Mouse (Mus musculus): ENCODE results near the gene Cdk7.

Gene Cdk7

DNA sequence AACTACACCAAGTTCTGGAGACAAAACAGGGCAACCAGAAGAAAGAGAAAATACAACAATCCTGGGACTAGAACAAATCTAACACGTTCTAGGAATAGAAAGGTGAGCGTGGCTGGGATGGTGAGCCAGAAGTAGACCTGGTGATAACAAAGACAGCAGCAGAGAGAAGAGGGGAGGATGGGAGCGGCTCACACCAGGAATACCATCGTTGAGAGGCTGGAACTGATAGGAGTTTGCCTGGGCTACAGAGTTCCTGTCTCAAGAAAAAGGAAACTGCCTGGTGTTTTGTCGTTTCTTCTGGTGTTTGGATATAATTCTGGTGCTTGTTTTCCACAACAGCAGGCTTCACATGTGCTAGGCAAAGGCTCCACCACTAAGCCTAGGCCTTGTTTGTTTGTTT is 2.7 kb downstream of the Cdk7 start:
- DNase-seq (ENCODE audit: low read depth, low spot score), result no peak

DNA sequence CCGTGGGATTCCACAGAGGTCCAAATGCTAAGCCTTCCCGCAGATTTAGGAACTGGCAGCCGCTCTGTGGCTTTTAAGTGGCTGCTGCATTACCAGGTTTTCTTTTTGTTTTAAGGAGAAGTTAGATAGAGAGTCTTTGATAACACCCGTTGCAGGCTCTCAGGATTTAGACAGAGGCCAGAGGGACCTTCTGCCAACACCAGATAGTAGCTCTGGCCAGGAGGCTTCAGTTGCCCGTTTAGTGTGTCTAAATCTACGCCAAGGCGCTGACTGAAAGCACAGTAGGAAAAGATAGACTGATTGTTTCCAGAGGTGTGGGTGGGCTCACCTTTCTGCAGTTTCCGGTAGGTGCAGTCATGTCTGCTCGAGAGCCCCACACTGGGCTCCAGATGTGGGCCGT is 5.5 kb downstream of the Cdk7 start:
- no peak for DNase-seq (ENCODE audit: low read depth, low spot score)

DNA sequence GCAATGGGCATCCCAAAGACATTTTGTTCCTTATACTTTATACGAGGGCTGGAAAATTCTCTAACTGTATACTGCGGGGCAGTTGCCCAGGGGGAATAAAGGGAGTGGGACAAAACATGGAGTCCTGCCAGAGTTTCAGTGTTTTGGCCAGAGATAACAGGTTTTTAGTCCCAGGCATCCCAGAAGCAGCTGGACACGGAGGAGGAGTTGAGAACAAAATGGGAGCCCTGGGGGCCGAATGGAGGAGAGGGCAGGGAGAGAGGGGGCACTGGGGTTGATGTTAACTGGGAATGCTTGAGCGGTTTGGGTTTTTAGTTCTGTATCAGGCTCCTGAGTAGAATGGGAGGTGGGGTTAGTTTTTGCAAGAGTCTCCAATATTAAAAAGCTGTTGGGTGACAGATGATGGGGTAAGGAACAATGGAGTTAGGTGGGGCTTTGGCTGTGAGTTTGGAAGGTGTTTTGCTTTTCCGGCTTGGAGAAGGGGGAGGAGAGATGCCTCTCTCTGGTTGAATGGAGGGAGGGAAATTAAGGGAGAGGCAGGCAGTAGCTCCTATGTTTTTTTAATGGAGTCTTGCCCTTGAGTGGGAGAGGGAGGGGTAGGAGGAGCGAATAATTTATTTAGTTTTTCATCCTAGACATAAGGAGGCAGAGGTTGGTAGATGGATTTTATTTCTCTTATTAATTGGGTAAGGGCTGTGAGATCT is 6.5 kb downstream of the Cdk7 start:
- DNase-seq (ENCODE audit: low read depth, low spot score), result no peak

DNA sequence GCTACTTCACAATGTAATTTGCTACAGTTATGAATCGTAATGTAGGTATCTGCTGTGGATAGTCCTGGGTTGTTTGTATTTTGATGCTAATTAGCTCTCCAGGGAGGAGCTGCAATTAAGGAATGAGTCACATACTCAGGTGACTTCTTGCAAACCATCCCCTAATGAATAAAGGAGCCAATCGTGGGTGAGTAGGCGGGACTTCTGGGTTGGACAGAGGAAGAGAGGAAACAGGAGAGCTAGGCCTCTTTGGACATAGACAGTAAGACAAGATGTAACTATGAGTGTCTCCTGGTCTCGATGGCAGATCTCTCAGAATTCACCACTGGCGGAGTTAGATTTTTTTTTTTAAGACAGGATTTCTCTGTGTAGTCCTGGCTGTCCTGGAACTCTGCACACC is 9.1 kb downstream of the Cdk7 start:
- DNase-seq (ENCODE audit: low read depth, low spot score), result no peak

DNA sequence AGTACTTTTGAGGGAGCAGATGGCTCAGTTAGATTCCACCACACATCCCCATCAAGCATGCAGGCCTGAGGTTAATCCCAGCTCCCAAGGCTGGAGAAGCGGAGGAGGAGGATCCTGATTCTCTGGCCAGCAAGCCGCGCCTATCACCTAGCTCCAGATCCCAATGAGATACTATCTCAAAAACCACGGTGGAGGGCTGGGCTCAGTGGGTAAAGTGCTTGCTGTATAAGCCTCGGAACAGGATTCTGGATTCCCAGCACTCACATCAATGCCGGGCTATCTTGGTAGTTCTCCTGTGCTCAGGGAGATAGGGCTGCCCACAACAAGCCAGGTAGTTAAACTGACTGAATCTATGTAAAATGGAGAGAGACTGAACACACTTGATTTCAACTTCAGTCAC is 15.3 kb downstream of the Cdk7 start:
- DNase-seq (ENCODE audit: low read depth, low spot score), result no peak

DNA sequence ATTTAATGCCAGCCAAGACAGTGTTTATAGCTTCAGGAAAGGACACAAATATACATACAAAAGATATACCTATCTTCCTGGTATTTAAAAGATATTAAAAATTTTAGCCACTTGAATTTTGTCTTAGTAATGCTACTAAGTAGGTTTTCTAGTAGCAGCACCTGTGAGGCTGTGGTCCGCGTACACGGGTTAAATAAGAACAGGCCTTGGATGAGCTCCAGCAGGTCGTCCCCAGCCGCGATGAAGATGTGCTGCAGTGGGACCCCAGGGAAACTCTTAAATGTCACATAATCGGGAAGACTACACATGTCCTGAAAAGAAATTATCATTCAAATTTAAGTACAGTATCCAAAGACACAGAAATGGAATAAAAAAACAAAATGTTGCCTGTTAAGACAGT is 24.5 kb downstream of the Cdk7 start:
- DNase-seq (ENCODE audit: low read depth, low spot score), result no peak

DNA sequence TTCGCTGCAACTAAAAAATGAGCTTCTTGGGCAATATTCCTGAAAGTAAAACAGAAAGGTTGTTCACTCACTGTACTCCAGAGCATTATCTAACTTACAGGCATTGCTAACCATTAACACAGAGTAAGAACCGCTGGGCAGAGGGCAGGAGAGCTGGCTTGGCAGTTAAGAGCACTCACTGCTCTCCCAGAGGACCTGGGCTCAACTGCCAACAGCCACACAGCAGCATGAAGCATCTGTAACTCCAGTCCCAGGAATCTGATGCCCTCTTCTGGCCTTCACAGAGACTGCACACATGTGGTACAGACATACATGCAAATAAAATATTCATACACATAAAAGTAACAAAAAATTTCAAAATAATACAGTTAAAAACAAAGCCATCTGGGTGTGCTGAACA is 27.3 kb downstream of the Cdk7 start:
- DNase-seq (ENCODE audit: low read depth, low spot score), result no peak

DNA sequence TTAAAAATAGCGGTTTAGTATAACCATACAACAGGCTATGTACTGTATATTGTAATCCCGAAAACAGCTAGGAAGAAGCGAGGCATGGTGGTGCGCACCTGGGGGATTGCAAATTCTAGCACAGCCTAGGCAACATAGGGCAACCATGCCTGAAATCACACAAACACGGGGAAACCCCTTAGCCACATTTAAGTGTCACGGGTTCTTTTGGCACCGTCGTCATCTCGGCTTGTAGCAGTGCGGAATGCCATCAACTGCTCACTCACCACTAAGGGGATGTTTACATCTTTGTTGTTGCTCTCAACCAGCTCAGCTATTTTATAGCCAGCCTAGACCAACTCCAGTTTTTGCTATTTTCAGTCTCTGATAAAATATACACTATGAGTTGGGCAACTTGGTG is 31.9 kb downstream of the Cdk7 start:
- DNase-seq (ENCODE audit: low read depth, low spot score), result no peak

DNA sequence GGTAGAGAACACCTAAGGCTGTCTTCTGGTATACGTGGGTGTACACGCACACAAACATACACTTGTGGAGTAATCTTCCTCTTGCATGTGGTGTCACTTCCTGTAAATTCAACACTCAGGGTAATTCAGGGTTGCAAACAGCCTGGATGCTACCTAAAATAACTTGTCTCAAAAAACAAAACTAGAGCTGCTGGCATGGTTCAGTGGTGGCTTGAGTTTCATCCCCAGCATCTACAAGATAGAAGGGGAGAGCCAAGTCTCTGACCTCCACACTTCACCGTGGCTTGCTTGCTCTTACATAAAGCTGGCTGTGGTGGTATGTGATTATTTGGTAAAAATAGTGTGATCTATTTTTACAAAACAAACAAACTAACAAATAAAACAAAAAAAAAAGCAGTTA is 33.2 kb downstream of the Cdk7 start:
- DNase-seq (ENCODE audit: low read depth, low spot score), result no peak

DNA sequence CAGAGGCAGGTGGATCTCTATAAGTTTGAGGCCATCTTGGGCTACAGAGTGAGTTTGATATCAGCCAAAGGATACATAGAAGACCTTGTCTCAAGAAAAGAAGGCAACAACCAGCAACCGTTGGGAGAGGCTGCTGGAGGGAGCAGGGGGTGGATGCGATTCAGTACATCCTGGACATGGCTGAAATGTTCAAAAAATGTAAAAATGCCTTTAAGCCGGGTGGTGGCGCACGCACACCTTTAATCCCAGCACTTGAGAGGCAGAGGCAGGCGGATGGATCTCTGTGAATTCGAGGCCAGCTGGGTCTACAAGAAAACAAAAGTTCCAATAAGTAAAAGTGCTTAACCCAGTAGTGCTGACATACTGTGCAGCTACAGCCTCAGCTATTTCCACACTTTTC is 43.2 kb downstream of the Cdk7 start:
- DNase-seq (ENCODE audit: low read depth, low spot score), result no peak

DNA sequence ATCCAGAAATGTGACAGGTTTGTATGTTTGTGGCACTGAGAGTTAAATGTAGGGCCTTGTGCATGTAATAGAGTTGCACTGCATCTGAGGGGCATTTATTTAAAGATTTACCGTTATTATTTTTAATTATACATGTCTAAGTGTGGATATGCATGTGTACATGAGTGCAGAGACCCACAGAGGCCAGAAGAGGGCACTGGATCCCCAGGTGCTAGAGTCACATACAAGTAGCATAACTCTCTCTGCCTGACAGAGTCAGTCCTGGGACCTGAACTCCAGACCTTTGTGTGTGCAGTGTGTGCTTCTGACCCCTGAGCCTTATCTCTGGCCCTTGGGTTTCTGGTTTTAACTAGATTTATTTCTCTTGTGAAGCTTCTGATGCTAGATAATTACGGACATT is 46.4 kb downstream of the Cdk7 start:
- no peak for DNase-seq (ENCODE audit: low read depth, low spot score)

DNA sequence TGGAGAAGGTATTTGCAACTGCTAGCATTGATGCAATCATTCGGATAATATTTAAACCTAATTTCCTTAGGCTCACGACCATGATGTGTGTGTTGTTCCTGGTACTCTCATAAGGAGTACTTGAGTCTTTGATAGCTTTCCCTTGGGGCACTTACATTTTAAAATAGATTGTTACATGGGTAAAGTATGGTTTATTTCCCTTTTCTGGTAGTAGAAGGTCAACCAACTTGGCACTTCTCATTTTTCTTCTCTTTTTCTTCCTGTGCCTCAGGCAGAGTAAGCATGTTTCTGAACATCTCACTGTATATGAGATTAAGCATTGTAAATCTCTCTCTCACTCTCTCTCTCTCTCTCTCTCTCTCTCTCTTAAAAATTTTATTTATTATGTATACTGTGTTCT is 47.9 kb downstream of the Cdk7 start:
- DNase-seq (ENCODE audit: low read depth, low spot score), result no peak

DNA sequence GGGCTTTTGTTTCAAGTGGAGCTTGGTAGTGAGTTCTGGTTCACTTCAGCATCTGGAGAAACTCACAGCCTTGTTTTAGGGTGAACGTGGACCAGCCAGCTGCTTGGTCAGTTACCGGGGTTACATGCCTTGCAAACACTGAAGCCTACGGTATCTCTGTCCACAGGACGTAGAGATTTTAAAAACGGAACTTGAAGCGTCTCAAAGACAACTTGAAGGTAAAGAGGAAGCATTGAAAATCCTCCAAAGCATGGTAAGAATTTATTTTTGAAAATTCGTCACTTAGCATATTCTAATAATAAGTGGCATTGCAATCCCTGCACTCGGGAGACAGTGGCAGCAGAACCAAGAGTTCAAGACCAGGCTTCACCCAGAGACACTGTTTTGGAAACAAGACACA is 49.1 kb downstream of the Cdk7 start:
- DNase-seq (ENCODE audit: low read depth, low spot score), result no peak

DNA sequence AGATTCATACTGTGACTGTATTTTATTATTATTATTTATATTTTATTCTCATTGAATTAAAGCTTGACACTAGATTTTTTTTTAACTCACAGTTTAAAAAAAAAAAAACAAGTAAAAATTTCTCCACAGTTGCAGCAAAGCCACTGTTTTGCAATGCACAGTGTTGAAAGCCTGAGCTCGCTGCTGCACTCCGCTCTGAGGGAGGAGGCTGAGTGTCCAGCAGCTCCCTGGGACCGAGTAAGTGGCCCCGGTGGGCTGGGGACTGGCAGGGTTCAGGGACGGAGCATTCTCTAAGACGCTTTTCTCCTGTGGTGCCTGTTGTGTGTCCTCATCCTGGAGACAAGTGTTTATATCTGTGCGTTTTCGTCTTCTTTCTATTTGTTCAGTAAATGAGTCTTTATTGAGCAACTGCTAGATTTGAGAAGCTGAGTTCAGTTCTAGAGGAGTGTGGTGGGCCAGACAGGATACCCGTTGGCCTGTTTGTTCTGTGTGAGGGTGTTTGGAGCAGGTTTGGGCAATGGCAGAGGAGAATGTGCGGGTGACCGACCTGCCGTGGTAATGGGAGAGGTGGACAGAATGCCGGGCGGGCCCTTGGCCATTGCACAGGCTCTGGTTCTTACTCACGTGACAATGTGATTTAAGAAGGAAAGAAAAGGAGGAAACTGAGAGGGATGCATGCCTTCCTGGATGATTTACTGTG is 54.7 kb downstream of the Cdk7 start:
- DNase-seq (ENCODE audit: low read depth, low spot score), result no peak

DNA sequence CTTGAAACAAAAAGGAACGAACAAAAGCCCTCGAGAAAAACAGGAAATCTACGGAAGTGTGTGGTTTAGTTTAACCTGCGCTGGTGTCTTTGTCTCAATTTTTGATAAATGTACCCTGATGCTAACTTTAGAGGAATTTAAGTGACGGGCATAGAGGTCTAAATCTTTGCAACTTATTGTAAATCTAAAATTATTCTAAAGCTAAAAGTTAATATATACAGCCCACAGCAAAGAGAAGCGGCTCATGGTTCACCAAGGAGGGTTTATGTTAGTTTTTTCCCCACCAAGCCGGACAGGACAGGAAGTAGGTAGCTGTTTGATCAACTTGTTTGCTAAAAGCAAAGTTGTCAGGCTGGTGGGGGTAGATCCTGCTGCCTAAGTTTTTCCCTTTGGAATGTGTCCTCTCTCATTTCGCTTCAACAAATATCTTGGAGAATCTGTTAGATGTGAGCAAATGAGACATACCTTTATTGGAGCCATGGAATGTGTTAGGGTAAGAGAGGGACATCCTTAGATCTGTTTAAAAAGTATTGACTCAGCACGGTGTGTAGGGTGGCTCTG is 60.5 kb downstream of the Cdk7 start:
- no peak for DNase-seq (ENCODE audit: low read depth, low spot score)

DNA sequence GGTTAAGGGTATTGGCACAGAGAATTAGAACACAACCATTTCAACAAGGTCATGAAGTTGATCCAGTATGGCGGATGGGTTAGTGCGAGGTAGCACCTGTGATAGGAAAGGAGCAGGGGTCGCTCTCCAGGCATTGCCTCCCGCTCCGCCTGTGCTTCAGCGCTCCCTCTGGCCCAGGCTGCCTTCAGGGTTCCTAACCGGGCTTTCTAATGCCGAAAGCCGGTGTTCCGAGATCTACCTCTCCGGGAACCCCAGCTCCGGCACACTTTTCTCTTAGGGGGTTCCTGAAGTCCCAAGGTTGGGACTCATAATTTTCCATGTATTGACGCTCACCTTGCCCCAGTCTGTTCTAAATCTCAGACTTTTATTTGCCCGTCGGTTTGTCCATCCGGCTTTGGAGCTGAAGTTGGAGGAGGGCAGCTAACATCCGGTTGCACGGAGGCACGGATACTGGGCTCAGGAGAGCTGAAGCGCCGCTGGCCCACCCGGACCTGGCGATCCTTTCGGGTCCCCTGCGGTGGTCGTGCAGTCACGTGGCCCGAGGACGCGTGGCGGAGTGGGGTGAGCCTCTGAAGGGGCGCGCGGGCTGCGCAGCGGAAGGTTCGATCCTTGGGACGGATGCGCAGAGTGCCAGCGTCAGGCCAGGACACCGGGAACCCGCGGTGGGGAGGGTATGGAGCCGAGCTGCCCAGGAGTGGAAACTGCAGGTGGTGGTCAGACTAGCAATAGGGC is 61.3 kb downstream of the Cdk7 start, which contains the start of gene Ccdc125:
Ccdc125 (plus strand) TSS at position 427 of the 732 bp plus-strand sequence.
- DNase-seq (ENCODE audit: low read depth, low spot score), result no peak

DNA sequence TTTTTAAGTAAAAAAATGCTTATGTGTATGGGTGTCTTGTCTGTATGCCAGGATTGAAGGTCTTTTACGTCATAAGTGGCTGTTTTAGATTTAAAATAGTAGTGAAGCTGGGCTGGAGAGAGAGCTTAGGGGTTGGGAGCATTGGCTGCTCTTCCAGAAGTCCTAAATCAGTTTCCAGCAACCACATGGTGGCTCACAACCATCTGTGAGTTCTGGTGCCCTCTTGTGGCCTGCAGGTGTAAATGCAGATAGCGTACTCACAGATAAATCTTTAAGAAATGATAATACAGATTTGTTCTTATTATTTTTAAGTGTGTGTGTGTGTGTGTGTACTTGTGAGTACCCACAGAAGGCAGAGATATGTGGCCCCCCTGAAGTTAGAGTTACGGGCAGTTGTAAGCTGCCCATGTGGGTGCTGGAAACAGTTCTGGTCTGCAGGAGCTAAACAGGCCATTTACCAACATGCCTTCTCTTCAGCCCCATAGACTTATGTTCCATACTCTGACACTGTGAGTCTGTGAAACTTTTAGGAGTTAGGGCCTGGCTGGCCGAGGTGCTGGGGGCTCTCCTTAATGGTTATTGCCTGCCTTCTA is 70.8 kb downstream of the Cdk7 start:
- peak; percentile 52 for DNase-seq (ENCODE audit: low read depth, low spot score)

DNA sequence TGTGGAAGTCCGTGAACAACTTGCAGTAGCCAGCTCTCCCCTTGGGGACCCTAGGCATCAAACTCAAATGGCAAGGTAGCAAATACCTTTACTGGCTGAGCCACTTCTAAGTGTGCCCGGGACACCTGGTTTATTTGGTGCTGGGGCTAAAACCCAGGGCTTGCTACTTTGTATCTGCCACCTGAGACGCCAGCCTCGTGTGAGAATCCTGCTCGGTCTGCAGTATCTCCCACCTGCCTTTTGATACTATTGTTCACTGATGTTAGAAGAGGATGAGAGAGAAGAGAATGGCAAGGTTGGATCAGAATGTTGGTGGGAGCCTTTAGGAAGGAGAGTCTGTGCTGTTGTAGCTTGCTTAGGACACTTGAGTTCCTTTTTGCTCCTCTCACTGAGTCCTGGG is 72.6 kb downstream of the Cdk7 start:
- DNase-seq (ENCODE audit: low read depth, low spot score), result no peak

All from telencephalon, adult 2 months (tissue).